Mouse (Mus musculus) heart, adult 2 months (tissue): ENCODE data around the gene Lrrc8d.

ENCODE experiments used
- CTCF ChIP-seq: fragments of 200-600 bp; IDR thresholded peaks from 2 replicates; pipeline ENCODE4 v1.8.1; 2022; ENCODE audit warnings: antibody characterized with exemption, mild to moderate bottlenecking, moderate library complexity
- EP300 ChIP-seq: fragments of 200-500 bp; IDR thresholded peaks from 2 replicates; pipeline ENCODE4 v1.6.1; 2011; ENCODE audit warnings: low read depth, low read length, control low read depth; ENCODE audit not compliant: insufficient read depth

GRCm38 (mm10) chr5:105721267-105721666, 21.5 kb downstream of the Lrrc8d start:
- TF ChIP-seq CTCF (no peak), EP300 (no peak)
